Mouse (Mus musculus) heart, postnatal 0 days (tissue): Measurements from ENCODE around the gene Mthfd2. TPM values are rescaled to one million over a fixed set of nuclear protein-coding genes. Genes with fewer than 3 reads are reported as not detected.

ENCODE experiments used
- ATAC-seq: fragments of 200-750 bp; cut with Nextera tagmentation; 2 replicates; pipeline ENCODE4 v1.8.0; 2017; ENCODE audit warnings: low read depth, moderate number of reproducible peaks, moderate library complexity; ENCODE audit not compliant: insufficient read depth
- DNase-seq: peaks from one replicate; pipeline ENCODE4 v3.0.0-alpha.2; 2016; ENCODE audit warnings: low spot score
- H3K27ac ChIP-seq: fragments of 300-500 bp; sonication (generic); 2 replicates; pipeline ENCODE4 v1.5.1; 2014; ENCODE audit warnings: low read depth, mild to moderate bottlenecking
- H3K27me3 ChIP-seq: fragments of 300-500 bp; sonication (generic); 2 replicates; pipeline ENCODE4 v1.6.1; 2014; ENCODE audit warnings: low read length, mixed read lengths; ENCODE audit not compliant: control insufficient read depth, insufficient read depth
- H3K36me3 ChIP-seq: fragments of 300-500 bp; sonication (generic); replicated peaks from 2 replicates; pipeline ENCODE4 v1.6.1; 2014; ENCODE audit warnings: low read length, mixed read lengths; ENCODE audit not compliant: control insufficient read depth, insufficient read depth
- H3K4me1 ChIP-seq: fragments of 300-500 bp; sonication (generic); 2 replicates; pipeline ENCODE4 v1.6.1; 2014; ENCODE audit warnings: antibody characterized with exemption; ENCODE audit not compliant: control insufficient read depth, insufficient read depth
- H3K4me2 ChIP-seq: fragments of 300-500 bp; sonication (generic); 2 replicates; pipeline ENCODE4 v1.6.1; 2014; ENCODE audit warnings: low read depth, mild to moderate bottlenecking, low read length, moderate library complexity
- H3K4me3 ChIP-seq: fragments of 300-500 bp; sonication (generic); 2 replicates; pipeline ENCODE4 v1.5.1; 2014; ENCODE audit warnings: low read depth, low read length
- H3K9ac ChIP-seq: fragments of 300-500 bp; sonication (generic); replicated peaks from 2 replicates; pipeline ENCODE4 v1.6.1; 2014; ENCODE audit warnings: low read depth, low read length, mixed read lengths
- H3K9me3 ChIP-seq: fragments of 300-500 bp; sonication (generic); replicated peaks from 2 replicates; pipeline ENCODE4 v1.6.1; 2016; ENCODE audit warnings: low read length; ENCODE audit not compliant: control insufficient read depth
- CTCF ChIP-seq: IDR thresholded peaks from 2 replicates; pipeline ENCODE4 v1.5.1; 2016; ENCODE audit warnings: antibody characterized with exemption, control low read depth, low read depth
- EP300 ChIP-seq: IDR thresholded peaks from 2 replicates; pipeline ENCODE4 v1.6.1; 2016; ENCODE audit warnings: antibody characterized with exemption, low read depth
- WGBS: fragments of 180-500 bp; shearing (Covaris S2); extraction: QIAGEN DNeasy Blood & Tissue Kit; methylation state at CpG from one replicate; pipeline ENCODE4 v1.1.7; 2014; 5-methylcytosine and 5-hydroxymethylcytosine counted together
- polyA plus RNA-seq: library from polyadenylated mRNA; unstranded; fragments of >200 nt; fragmentation: Nextera tagmentation; extraction: Ambion mirVana; gene quantifications from 2 replicates; pipeline ENCODE4 v1.2.1, GENCODE M21; 2015
- total RNA-seq: library from RNA; depleted of rRNA; stranded (reverse); fragments of >200 nt; gene quantifications from 2 replicates; pipeline ENCODE4 v1.2.3, GENCODE M21; 2014; ENCODE audit warnings: low replicate concordance

Gene Mthfd2
- total and polyA plus RNA-seq, 2 experiments from 2014 or later: 3.6 to 8.9 TPM

DNA sequence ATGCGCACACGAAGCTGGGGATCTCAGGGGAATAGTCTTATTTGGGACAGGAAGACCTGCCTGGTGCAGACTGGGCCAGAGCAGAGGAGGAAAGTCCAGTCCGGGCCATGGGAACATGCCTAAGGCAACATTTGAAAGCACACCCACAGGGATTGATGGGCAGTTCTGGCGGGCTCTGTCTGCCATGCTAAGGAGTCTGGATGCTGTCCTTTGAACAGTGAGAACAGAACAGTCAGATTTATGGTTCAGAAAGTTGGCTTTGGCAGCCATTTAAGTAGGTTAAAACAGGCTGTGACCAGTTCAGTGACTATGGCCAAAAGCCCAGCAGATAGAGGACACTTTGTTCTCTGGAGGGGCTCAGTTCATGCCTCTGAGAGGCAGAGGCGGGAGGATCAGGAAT, 23.4 kb downstream of the Mthfd2 start:
- Histone ChIP-seq H3K4me1 (no peaks in the 10 kb centered on the region), H3K27me3 (no peaks in the 10 kb centered on the region), H3K4me3 (no peak overlapping the region), H3K27ac (no peak overlapping the region), H3K36me3 (peaks cover 12% of the 10 kb centered on the region), H3K9me3 (no peaks in the 10 kb centered on the region), H3K4me2 (no peak overlapping the region), H3K9ac (no peak overlapping the region)
- ATAC-seq (no peak), DNase-seq (no peak)
- WGBS: 71% methylated on average over 5 of the region's 5 CpGs
- no peak for TF ChIP-seq CTCF
- no peak for TF ChIP-seq EP300

DNA sequence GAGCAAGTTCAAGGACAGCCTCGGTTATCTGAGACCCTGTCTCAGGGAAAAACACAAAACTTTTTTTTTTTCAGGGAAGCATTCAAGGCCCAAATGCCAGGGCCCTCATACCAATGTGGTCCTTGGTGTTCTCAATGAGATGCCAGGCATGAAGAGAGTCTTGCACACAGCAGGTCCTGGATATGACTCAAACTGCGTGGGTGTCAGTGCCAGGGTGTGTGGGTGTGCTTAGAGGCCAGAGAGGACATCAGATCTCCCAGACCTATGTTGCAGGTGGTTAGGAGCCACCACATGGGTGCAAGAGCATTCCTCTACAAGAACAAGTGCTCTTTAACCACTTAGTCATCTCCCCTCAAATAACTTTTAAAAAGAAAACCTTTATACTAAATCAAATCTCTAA, 24.4 kb downstream of the Mthfd2 start:
- Histone ChIP-seq H3K36me3 (peaks cover 4% of the 10 kb centered on the region), H3K9ac (no peak overlapping the region), H3K4me3 (no peak overlapping the region), H3K4me2 (no peak overlapping the region), H3K27me3 (no peaks in the 10 kb centered on the region), H3K4me1 (no peaks in the 10 kb centered on the region), H3K9me3 (no peaks in the 10 kb centered on the region), H3K27ac (no peak overlapping the region)
- WGBS: 64% methylated on average over 2 of the region's 2 CpGs
- ATAC-seq: no peak
- TF ChIP-seq CTCF (no peak), EP300 (no peak)
- DNase-seq: no peak

DNA sequence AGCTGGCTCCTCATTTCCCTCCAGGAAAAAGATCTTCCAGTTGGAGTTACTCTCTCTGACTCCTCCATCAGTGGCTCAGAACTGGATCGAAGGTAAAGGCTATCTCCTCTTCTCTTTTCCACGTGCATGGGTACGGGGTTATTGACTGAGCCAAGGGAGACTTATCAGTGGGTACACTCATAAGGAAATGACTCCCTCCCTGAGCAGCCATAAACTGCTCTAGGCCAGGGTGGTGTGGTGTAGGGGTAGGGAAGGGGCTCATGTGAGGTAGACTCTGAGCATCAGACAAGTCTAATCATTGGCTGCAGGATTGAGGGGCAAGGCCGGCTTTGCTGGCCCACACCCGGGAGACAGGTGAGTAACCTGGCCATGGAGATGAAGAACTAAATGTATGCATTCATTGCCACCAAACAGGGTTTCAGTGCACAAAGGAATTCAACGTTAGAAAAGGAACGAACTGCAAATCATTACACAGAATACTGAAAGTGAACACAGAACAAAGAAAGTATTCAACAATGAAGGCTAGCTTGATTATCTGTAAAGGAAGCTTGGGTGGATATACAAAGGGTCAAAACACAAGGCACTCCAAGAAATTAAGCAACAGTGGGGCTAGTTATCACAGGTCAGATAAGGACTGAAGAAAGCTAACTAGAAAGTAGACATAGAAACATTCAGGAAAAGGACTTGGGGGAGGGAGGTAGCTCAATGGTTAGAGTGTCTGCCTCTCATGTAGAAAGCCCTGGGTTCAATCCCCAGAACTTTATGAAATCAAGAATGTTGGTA, 25.1 kb downstream of the Mthfd2 start:
- no peaks in the 10 kb centered on the region for H3K9me3 ChIP-seq
- H3K9ac ChIP-seq: no peak overlapping the region
- H3K27ac ChIP-seq: no peak overlapping the region
- WGBS: 55% methylated on average over 7 of the region's 7 CpGs
- no peak for DNase-seq
- no peaks in the 10 kb centered on the region for H3K4me1 ChIP-seq
- no peaks in the 10 kb centered on the region for H3K27me3 ChIP-seq
- TF ChIP-seq EP300: no peak
- no peak for TF ChIP-seq CTCF
- no peaks in the 10 kb centered on the region for H3K36me3 ChIP-seq
- ATAC-seq: no peak
- H3K4me2 ChIP-seq: no peak overlapping the region
- no peak overlapping the region for H3K4me3 ChIP-seq

DNA sequence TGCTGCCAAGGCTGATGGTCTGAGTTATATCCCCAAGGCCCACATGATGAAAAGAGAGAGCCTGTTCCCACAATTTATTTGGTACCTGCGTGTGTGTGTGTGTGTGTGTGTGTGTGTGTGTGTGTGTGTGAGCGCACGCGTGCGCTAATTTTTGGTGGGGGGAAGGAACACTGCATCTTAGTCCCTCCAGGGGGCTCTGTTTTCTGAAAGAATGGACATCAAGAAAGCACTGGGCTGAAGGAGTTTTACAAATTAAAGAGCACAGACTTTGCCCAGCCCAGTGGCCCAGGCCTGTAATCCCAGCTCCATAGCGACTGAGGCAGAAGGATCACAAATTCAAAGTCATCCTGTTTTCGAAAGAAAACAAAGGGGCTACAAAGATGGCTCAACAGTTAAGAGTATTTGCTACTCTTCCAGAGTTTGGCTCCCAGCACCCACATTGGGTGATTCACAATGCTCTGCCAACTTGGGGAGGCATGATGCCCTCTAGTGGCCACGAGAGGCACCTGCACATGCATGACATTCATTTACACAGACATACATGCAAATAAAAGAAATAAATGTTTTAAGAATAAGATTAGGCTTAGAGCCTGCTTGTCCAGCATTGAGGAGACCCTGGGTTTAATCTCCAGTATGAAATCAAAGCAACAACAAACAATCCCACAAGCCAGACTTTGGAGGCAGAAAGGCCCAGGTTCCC, 45.3 kb downstream of the Mthfd2 start:
- H3K4me2 ChIP-seq: no peak overlapping the region
- DNase-seq (no peak), ATAC-seq (no peak)
- TF ChIP-seq EP300 (no peak), CTCF (peak; percentile 28; the same call in 1 of the 2 replicates)
- no peaks in the 10 kb centered on the region for H3K36me3 ChIP-seq
- no peaks in the 10 kb centered on the region for H3K27me3 ChIP-seq
- H3K9ac ChIP-seq: no peak overlapping the region
- WGBS: 78% methylated on average over 8 of the region's 8 CpGs
- no peak overlapping the region for H3K27ac ChIP-seq
- no peak overlapping the region for H3K4me3 ChIP-seq
- peaks cover 4% of the 10 kb centered on the region; the same call in 1 of the 2 replicates for H3K9me3 ChIP-seq
- H3K4me1 ChIP-seq: no peaks in the 10 kb centered on the region

- WGBS: 15% methylated on average over 2 of the region's 2 CpGs
- Histone ChIP-seq H3K4me3 (no peak overlapping the region), H3K9me3 (peaks cover 4% of the 10 kb centered on the region; the same call in 1 of the 2 replicates), H3K4me2 (no peak overlapping the region), H3K36me3 (no peaks in the 10 kb centered on the region), H3K27ac (no peak overlapping the region), H3K9ac (no peak overlapping the region), H3K27me3 (no peaks in the 10 kb centered on the region), H3K4me1 (no peaks in the 10 kb centered on the region)
- no peak for ATAC-seq
- TF ChIP-seq CTCF (peak; percentile 49), EP300 (no peak)
- DNase-seq: no peak
These were observed 46.8 kb downstream of the Mthfd2 start for GRCm38 (mm10) chr6:83278881-83279280.
